Mouse (Mus musculus): ENCODE measurements around the gene Neurod2. TPM values are rescaled to one million over a fixed set of nuclear protein-coding genes. Genes with fewer than 3 reads are reported as not detected.

The Neurod2 gene
- total RNA-seq, 2 experiments from 2014 or later, result 125 to 133 TPM

DNA sequence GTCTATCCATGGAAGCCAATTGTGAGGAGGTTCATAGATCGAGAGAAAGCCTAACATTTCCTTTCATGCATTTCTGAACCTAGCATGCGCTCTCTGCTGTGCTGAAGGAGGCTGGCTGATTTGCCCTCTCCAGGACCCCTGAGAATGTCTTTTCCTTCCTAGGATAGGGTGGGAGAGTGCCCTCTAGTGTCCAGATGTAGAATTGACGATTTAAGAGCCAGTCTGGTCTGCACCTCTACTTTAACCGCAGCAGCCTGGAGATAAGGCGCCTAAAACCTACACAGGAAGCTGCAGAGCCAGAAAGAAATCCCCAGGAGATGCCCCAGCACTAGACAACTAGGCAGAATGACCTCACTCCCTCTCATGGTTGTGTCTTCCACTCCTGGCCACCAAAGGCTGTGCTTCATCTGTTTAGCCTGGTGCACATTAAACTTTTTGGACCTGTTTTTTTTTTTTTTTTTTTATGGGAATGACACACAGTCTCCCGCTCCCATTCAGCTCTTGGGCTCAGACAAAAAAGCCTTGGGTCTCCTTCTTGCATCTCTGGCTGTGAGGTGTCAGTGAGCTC, 26.4 kb upstream of the Neurod2 start:
- DNase-seq, result no peak
- intact Hi-C loops (cut with DNase I), result no loop called here

DNA sequence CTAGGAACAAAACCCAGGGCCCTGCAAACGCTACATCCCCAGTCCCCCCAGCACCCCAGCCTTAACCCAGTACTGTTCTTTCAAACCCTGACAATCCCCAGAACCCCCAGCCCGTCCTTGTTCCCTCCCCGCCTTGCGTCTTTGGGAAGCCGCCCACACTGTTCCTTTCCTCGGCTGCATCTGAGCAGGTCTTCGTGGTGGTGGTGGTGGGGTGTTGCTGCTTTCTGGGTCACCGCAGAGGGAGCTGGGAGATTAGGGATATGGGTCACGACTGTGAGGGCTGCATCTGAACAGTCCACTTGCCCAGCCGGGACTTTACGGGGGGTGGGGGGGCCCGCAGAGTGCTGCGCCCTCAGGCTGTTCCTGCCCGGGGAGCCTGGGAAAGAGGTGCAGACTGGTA, 25.0 kb upstream of the Neurod2 start:
- intact Hi-C loops (cut with DNase I), result no loop called here
- DNase-seq, result no peak

DNA sequence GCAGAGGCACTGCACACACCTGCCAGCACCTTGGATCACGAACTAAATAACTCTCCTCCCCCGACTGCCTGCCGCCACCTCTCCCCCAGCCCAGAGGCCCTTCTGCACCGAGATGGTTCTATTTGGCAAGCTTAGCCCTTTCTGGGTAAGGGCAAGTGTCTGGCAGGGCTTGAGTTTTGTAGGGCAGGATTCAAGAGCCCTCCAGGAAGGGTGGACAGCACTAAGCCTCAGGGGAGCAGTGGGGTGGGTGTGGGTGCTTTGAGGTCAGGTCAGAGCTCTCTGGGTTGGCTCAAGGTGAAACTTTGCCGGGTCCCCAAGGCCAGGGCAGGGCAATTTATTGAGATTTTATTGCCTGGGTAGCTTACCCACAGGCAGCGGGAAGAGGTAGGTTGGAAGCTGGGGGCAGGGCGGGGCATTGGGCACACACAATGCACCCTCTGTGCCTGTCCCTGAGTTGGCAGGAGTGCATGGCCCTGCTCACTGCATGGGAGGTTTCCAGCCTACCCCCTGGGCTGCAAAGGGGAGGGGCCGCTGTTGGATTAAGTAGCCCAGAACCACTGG, 24.3 kb upstream of the Neurod2 start:
- intact Hi-C loops (cut with DNase I), result no loop called here

GRCm38 (mm10) chr11:98352272-98352990, 23.0 kb upstream of the Neurod2 start:
- DNase-seq, result no peak
- intact Hi-C loops (cut with DNase I), result no loop called here

More for the DNA sequence above, 24.3 kb upstream of the Neurod2 start:
- DNase-seq, result no peak

DNA sequence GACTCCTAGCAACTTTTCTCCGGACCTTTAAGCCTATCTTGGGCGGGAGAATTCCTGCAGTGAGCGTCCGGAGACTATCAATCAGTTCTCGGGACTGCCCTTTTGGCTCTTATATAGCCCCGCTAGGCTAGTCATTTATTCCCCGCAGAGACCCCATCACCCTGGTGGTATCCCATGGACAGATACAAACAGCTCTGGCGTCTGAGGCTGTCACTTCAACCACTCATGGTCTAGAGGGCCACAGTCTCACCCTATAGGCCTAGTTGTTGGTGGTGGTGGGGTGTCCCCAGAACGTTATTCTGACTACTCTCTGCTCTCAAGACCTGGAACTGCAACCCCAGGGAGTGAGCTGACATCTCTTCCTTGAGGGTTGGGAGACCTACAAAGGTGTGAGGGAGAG, 19.9 kb upstream of the Neurod2 start:
- DNase-seq, result no peak
- intact Hi-C loops (cut with DNase I), result no loop called here

DNA sequence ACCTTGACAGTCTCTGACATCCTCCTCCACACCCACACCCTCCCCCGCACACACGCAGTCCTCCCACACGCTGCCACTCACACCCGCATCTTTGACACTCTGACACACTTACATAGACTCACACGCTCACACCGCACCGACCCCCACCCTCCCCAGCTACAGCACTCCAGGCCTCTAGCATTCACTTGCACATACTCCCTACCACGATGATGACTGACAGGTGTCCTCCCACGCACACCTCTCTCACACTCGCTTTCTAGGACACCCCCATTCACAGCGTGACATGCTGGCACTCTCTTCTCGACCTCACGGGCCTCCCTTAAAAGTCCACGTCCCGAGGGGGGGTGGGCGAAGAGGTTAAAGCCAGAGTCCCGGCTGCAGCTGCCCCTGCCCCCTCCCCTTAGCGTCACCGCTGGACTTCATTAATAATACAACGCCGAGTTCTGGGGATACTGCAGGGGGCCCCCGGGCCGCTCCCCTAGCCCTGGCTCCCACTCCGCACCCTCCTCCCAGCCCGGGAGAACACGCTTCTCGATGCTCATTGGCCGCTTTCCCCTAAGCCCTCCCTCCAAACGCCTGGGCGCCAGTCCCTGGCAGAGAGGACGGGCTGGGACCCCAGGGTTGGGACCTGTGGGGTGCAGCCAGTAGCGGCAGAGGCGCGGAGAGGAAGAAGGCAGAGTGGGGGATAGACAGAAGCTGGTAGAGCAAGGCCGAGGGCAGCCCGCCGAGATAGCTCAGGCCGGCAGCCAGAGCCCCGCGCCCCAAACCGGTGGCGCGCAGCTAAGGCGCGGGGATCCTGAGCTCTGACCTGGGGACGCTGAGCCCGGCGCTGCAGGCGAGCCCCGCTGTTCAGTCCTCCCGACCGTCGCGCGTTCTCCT, 18.9 kb upstream of the Neurod2 start, which contains the start of gene Ppp1r1b:
Gene Ppp1r1b, plus strand, starts transcription at position 322 of the 879 bp plus-strand sequence.
- DNase-seq, result no peak
- intact Hi-C loops (cut with DNase I), result no loop called here

- DNase-seq, result no peak
- intact Hi-C loops (cut with DNase I), result no loop called here
These were observed 18.1 kb upstream of the Neurod2 start for GRCm38 (mm10) chr11:98347385-98348082.

GRCm38 (mm10) chr11:98346168-98346567, 16.7 kb upstream of the Neurod2 start:
- intact Hi-C loops (cut with DNase I), result no loop called here
- DNase-seq, result no peak

GRCm38 (mm10) chr11:98345253-98345652, 15.8 kb upstream of the Neurod2 start:
- peak; percentile 85 for DNase-seq
- intact Hi-C loops (cut with DNase I), result loop anchor here (1.0 kb wide), 1 partner anchor 80 kb away; no protein-coding TSS in a partner anchor

DNA sequence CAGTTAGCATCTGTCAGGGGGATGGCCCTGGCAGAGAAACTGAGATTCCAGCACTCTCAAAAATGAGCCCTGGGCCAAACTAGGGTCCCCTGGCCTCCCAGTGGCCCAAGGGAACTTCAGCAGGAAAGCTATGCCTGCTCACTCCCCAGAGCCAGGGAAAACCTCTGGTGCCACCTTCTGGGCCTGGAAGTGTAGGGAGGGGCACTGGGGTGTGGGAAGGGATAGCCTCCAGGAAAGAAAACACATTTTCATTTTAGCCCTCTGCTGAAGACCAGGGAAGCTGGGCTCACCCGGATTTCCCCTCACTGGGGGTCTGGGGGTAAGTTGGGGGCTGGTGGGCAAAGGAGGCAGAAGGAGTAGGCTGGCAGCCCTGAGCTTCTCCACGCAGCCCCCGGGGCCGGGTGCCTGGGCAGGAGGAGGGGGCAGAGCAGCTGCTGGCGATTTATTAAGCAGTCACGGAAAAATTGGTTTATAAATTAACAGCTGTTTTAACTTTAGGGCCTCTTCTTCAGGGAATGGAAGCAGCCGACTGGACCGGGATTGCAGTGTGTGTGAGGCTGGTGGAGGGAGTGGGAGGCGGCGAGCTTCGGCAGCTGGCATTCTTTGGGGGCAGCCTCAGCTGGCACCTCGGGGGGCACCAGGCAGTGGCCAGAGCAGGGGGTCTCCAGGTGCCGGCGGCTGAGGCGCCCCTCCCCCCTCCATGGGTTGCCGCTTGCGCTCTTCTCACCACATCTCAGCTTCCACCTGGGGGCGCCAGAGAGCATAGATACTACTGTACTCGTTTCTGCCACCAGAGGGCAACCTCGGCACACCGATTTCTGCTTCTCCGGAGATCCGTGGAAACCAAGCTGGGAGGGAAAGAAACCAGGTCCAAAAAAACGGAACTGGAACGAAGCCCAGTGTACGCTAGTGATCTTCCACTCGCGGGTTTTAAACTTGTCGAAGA, 12.8 kb upstream of the Neurod2 start:
- DNase-seq, result peak; percentile 92
- intact Hi-C loops (cut with DNase I), result loop anchor here (2.0 kb wide), 1 partner anchor 83 kb away; no protein-coding TSS in a partner anchor

GRCm38 (mm10) chr11:98341174-98341573, 11.7 kb upstream of the Neurod2 start:
- no peak for DNase-seq
- intact Hi-C loops (cut with DNase I), result no loop called here

GRCm38 (mm10) chr11:98340597-98340996, 11.1 kb upstream of the Neurod2 start:
- DNase-seq, result no peak
- intact Hi-C loops (cut with DNase I), result no loop called here

DNA sequence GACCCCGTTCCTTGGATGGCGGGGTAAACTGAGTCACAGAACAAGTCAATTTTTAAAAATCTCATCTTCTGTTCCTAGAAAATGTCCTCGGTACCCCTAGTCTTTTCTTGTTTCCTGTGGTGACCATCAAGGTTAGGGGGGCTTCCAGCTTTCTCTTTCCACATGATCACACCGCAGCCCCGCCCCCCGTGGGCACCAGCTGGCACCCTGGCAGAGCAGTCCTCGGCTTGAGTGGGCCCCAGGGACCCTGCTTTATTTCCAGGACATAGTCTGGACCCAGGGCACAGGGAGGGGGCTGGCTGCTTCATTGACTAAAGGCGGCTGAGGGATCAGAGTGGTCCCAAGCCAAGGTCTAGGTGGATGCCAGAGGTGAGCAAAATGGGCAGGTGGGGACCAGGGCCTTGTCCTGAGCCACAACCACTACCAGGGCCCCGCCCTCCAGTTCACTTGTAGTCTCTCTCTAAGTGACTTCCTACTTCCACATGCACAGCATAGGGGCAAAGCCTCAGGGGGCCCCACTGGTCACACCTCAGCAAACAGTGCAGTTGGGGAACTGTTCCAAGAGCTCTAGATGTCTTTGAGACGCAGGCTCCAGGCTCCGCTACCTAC, 10.3 kb upstream of the Neurod2 start:
- peak; percentile 72 for DNase-seq
- intact Hi-C loops (cut with DNase I), result no loop called here

- DNase-seq, result no peak
- intact Hi-C loops (cut with DNase I), result no loop called here
These were observed 9.6 kb upstream of the Neurod2 start for GRCm38 (mm10) chr11:98339071-98339501.

DNA sequence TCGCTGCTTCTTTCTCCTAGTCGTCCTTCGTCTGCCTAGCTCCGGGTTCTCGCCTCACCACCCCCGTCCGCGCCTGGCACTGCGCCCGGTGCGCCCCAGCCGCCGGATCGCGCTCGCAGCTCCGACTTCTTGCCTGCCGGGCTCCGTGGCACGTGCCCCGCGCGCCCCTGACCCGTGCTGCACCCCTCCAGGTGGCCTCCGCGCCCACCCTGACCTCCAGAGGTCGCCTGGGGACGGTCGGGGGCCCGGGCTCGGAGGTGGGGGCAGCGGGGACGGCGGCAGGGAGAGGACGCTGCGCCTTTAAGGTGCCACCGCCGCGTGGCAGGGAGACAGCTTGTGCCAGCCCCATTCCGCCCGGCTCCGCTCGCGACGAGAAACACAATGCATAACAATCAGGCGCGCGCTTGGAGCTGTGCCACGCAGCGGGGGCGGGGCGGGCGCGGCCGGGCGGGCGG, 9.1 kb upstream of the Neurod2 start:
- intact Hi-C loops (cut with DNase I), result no loop called here

GRCm38 (mm10) chr11:98336245-98337107, 7.0 kb upstream of the Neurod2 start:
- intact Hi-C loops (cut with DNase I), result no loop called here
- no peak for DNase-seq

More for the DNA sequence above, 9.1 kb upstream of the Neurod2 start:
- peak; percentile 81 for DNase-seq

DNA sequence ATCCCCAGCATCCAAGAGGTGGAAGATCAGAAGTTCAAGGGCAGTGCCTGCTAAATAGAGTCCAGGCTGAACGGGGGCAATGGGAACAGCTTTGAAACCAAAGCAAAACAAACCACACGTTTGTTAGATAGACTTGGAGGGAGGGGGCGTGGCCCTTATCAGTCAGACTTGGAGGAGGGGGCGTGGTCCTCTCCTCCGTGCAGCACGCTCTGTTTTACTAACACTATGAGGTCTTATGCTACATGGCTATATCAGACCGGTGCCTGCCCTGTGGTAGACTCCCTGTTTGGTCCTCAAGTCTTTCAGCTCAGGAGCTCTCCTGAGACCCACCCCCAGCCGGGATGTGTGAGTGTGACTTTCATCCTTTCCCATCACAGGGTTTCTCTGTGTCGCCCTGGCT, 5.8 kb upstream of the Neurod2 start:
- intact Hi-C loops (cut with DNase I), result no loop called here
- no peak for DNase-seq

Data from left cerebral cortex, postnatal 4 days (tissue).